Mouse (Mus musculus) intestine, postnatal 0 days (tissue): Measurements from ENCODE around the gene Ankrd39. TPM values are rescaled to one million over a fixed set of nuclear protein-coding genes. Genes with fewer than 3 reads are reported as not detected.

Experiments used
- ATAC-seq: fragments of 200-750 bp; cut with Nextera tagmentation; 2 replicates; pipeline ENCODE4 v1.8.0; 2017; ENCODE audit warnings: mild to moderate bottlenecking, moderate TSS enrichment, moderate library complexity
- H3K27ac ChIP-seq: fragments of 300-500 bp; sonication (generic); 2 replicates; pipeline ENCODE4 v1.5.1; 2014; ENCODE audit warnings: mild to moderate bottlenecking, low read depth, low read length, moderate library complexity
- H3K27me3 ChIP-seq: fragments of 300-500 bp; sonication (generic); replicated peaks from 2 replicates; pipeline ENCODE4 v1.6.1; 2014; ENCODE audit warnings: low read length, mixed read lengths; ENCODE audit not compliant: control insufficient read depth, insufficient read depth
- H3K36me3 ChIP-seq: fragments of 300-500 bp; sonication (generic); 2 replicates; pipeline ENCODE4 v1.6.1; 2014; ENCODE audit warnings: mild to moderate bottlenecking, moderate library complexity; ENCODE audit not compliant: control insufficient read depth, insufficient read depth
- H3K4me1 ChIP-seq: fragments of 300-500 bp; sonication (generic); replicated peaks from 2 replicates; pipeline ENCODE4 v1.6.1; 2014; ENCODE audit warnings: antibody characterized with exemption, low read length, mixed read lengths; ENCODE audit not compliant: control insufficient read depth, insufficient read depth
- H3K4me2 ChIP-seq: fragments of 300-500 bp; sonication (generic); replicated peaks from 2 replicates; pipeline ENCODE4 v1.6.1; 2014; ENCODE audit warnings: low read depth, mild to moderate bottlenecking, moderate library complexity
- H3K4me3 ChIP-seq: fragments of 300-500 bp; sonication (generic); 2 replicates; pipeline ENCODE4 v1.5.1; 2014; ENCODE audit warnings: low read depth, low read length
- H3K9ac ChIP-seq: fragments of 300-500 bp; sonication (generic); 2 replicates; pipeline ENCODE4 v1.6.1; 2014; ENCODE audit warnings: mild to moderate bottlenecking, low read depth, low read length
- H3K9me3 ChIP-seq: fragments of 300-500 bp; sonication (generic); 2 replicates; pipeline ENCODE4 v1.6.1; 2016; ENCODE audit warnings: mixed run types; ENCODE audit not compliant: control insufficient read depth
- CTCF ChIP-seq: sonication (generic); IDR thresholded peaks from 2 replicates; pipeline ENCODE4 v1.5.1; 2016; ENCODE audit warnings: low read depth, mild to moderate bottlenecking, control low read depth, antibody characterized with exemption, moderate library complexity
- WGBS: fragments of 180-500 bp; shearing (Covaris S2); extraction: QIAGEN DNeasy Blood & Tissue Kit; methylation state at CpG from one replicate; pipeline ENCODE4 v1.1.7; 2014; 5-methylcytosine and 5-hydroxymethylcytosine counted together
- polyA plus RNA-seq: library from polyadenylated mRNA; unstranded; fragments of >200 nt; fragmentation: Nextera tagmentation; extraction: Ambion mirVana; gene quantifications from 2 replicates; pipeline ENCODE4 v1.2.1, GENCODE M21; 2015

Ankrd39 gene
- polyA plus RNA-seq, 1 experiment from 2014 or later = 15.0 TPM

- Histone ChIP-seq H3K4me1 (0 out of 2 replicates have a peak, but pooled peaks cover 8% of the 10 kb centered on the region), H3K27me3 (no peaks in the 10 kb centered on the region), H3K4me2 (no peak overlapping the region), H3K4me3 (no peak overlapping the region), H3K9me3 (no peaks in the 10 kb centered on the region), H3K36me3 (no peaks in the 10 kb centered on the region), H3K27ac (peak overlapping the region; percentile 57; the same call in 1 of the 2 replicates), H3K9ac (no peak overlapping the region)
- ATAC-seq = peak; percentile 46; the same call in 1 of the 2 replicates
- no peak for TF ChIP-seq CTCF
- 62% methylated on average over 6 of the region's 6 CpGs for WGBS
These were observed 42.2 kb upstream of the Ankrd39 start for GRCm38 (mm10) chr1:36589486-36589885.

GRCm38 (mm10) chr1:36588476-36589450, 41.5 kb upstream of the Ankrd39 start:
- H3K4me2 ChIP-seq = 0 out of 2 replicates have a peak overlapping the region, but pooled peaks have one; percentile 9
- no peak overlapping the region for H3K4me3 ChIP-seq
- H3K9me3 ChIP-seq = no peaks in the 10 kb centered on the region
- peak overlapping the region; percentile 57 for H3K27ac ChIP-seq
- no peaks in the 10 kb centered on the region for H3K27me3 ChIP-seq
- H3K9ac ChIP-seq = no peak overlapping the region
- WGBS = 58% methylated on average over 13 of the region's 13 CpGs
- 0 out of 2 replicates have a peak, but pooled peaks cover 8% of the 10 kb centered on the region for H3K4me1 ChIP-seq
- no peak for TF ChIP-seq CTCF
- peak; percentile 37 for ATAC-seq
- H3K36me3 ChIP-seq = no peaks in the 10 kb centered on the region

GRCm38 (mm10) chr1:36587860-36588259, 40.6 kb upstream of the Ankrd39 start:
- no peak for TF ChIP-seq CTCF
- H3K27me3 ChIP-seq = no peaks in the 10 kb centered on the region
- ATAC-seq = no peak
- no peaks in the 10 kb centered on the region for H3K9me3 ChIP-seq
- 0 out of 2 replicates have a peak, but pooled peaks cover 8% of the 10 kb centered on the region for H3K4me1 ChIP-seq
- H3K27ac ChIP-seq = no peak overlapping the region
- H3K36me3 ChIP-seq = no peaks in the 10 kb centered on the region
- no peak overlapping the region for H3K9ac ChIP-seq
- no peak overlapping the region for H3K4me2 ChIP-seq
- 90% methylated on average over 6 of the region's 6 CpGs for WGBS
- no peak overlapping the region for H3K4me3 ChIP-seq

GRCm38 (mm10) chr1:36586288-36586687, 39.0 kb upstream of the Ankrd39 start:
- H3K4me3 ChIP-seq = no peak overlapping the region
- 0 out of 2 replicates have a peak, but pooled peaks cover 8% of the 10 kb centered on the region for H3K4me1 ChIP-seq
- WGBS = 69% methylated on average over 4 of the region's 4 CpGs
- ATAC-seq = no peak
- no peaks in the 10 kb centered on the region for H3K27me3 ChIP-seq
- H3K36me3 ChIP-seq = no peaks in the 10 kb centered on the region
- no peak overlapping the region for H3K4me2 ChIP-seq
- no peak overlapping the region for H3K27ac ChIP-seq
- H3K9ac ChIP-seq = no peak overlapping the region
- no peak for TF ChIP-seq CTCF
- no peaks in the 10 kb centered on the region for H3K9me3 ChIP-seq

GRCm38 (mm10) chr1:36583408-36584116, 36.3 kb upstream of the Ankrd39 start:
- no peaks in the 10 kb centered on the region for H3K27me3 ChIP-seq
- no peak overlapping the region for H3K9ac ChIP-seq
- WGBS = 71% methylated on average over 8 of the region's 8 CpGs
- H3K9me3 ChIP-seq = no peaks in the 10 kb centered on the region
- TF ChIP-seq CTCF = no peak
- 0 out of 2 replicates have a peak, but pooled peaks have one; percentile 18 for ATAC-seq
- no peak overlapping the region for H3K27ac ChIP-seq
- H3K4me1 ChIP-seq = peaks cover 8% of the 10 kb centered on the region; the same call in 1 of the 2 replicates
- no peak overlapping the region for H3K4me2 ChIP-seq
- no peak overlapping the region for H3K4me3 ChIP-seq
- no peaks in the 10 kb centered on the region for H3K36me3 ChIP-seq

GRCm38 (mm10) chr1:36582211-36582610, 35.0 kb upstream of the Ankrd39 start:
- Histone ChIP-seq H3K4me3 (no peak overlapping the region), H3K27ac (no peak overlapping the region), H3K9me3 (no peaks in the 10 kb centered on the region), H3K27me3 (no peaks in the 10 kb centered on the region), H3K4me1 (peaks cover 16% of the 10 kb centered on the region), H3K9ac (no peak overlapping the region), H3K36me3 (no peaks in the 10 kb centered on the region), H3K4me2 (no peak overlapping the region)
- ATAC-seq = no peak
- TF ChIP-seq CTCF = no peak
- WGBS = 79% methylated on average over 8 of the region's 8 CpGs
